Mouse (Mus musculus): Measurements from ENCODE around the gene Mrpl38. TPM values are rescaled to one million over a fixed set of nuclear protein-coding genes. Genes with fewer than 3 reads are reported as not detected.

Mrpl38 gene
- polyA plus RNA-seq, 1 experiment from 2014 or later = 94.8 TPM

- H3K4me3 ChIP-seq (replicated peaks) = peak overlapping the region; percentile 57
- no peak for ATAC-seq (ENCODE audit: insufficient read depth, low FRiP score, low read depth)
- H3K27me3 ChIP-seq (replicated peaks) = peaks cover 28% of the 10 kb centered on the region
- WGBS = 45% methylated on average over 14 of the region's 14 CpGs
- H3K9ac ChIP-seq = peak overlapping the region; percentile 14; the same call in 1 of the 2 replicates
- peak overlapping the region; percentile 48; the same call in 1 of the 2 replicates for H3K27ac ChIP-seq
- H3K4me2 ChIP-seq = peak overlapping the region; percentile 91
- H3K9me3 ChIP-seq = no peaks in the 10 kb centered on the region
- H3K4me1 ChIP-seq = peaks cover 73% of the 10 kb centered on the region
- no peaks in the 10 kb centered on the region; the same call in 1 of the 2 replicates for H3K36me3 ChIP-seq
Measured at GRCm38 (mm10) chr11:116106963-116107776, 31.5 kb downstream of the Mrpl38 start.

GRCm38 (mm10) chr11:116106154-116106962 is 32.3 kb downstream of the Mrpl38 start:
- Histone ChIP-seq H3K4me3 (replicated peaks) (no peak overlapping the region; the same call in 1 of the 2 replicates), H3K4me1 (peaks cover 81% of the 10 kb centered on the region)
- WGBS = 26% methylated on average over 32 of the region's 32 CpGs

GRCm38 (mm10) chr11:116105065-116105464 is 33.6 kb downstream of the Mrpl38 start:
- no peaks in the 10 kb centered on the region; the same call in 1 of the 2 replicates for H3K36me3 ChIP-seq
- no peak overlapping the region for H3K4me3 ChIP-seq (replicated peaks)
- H3K4me2 ChIP-seq = no peak overlapping the region
- peaks cover 27% of the 10 kb centered on the region for H3K27me3 ChIP-seq (replicated peaks)
- H3K27ac ChIP-seq = peak overlapping the region; percentile 95; the same call in 1 of the 2 replicates
- H3K9me3 ChIP-seq = no peaks in the 10 kb centered on the region
- no peak for ATAC-seq (ENCODE audit: insufficient read depth, low FRiP score, low read depth)
- WGBS = 92% methylated on average over 2 of the region's 2 CpGs
- H3K9ac ChIP-seq = no peak overlapping the region
- peaks cover 87% of the 10 kb centered on the region for H3K4me1 ChIP-seq

More at GRCm38 (mm10) chr11:116106154-116106962, 32.3 kb downstream of the Mrpl38 start:
- no peaks in the 10 kb centered on the region for H3K9me3 ChIP-seq
- H3K36me3 ChIP-seq = no peaks in the 10 kb centered on the region; the same call in 1 of the 2 replicates
- no peak overlapping the region; the same call in 1 of the 2 replicates for H3K27ac ChIP-seq
- peaks cover 28% of the 10 kb centered on the region for H3K27me3 ChIP-seq (replicated peaks)
- peak overlapping the region; percentile 91 for H3K4me2 ChIP-seq
- no peak overlapping the region for H3K9ac ChIP-seq
- ATAC-seq (ENCODE audit: insufficient read depth, low FRiP score, low read depth) = no peak

GRCm38 (mm10) chr11:116104006-116104646 is 34.5 kb downstream of the Mrpl38 start:
- H3K9me3 ChIP-seq = no peaks in the 10 kb centered on the region
- ATAC-seq (ENCODE audit: insufficient read depth, low FRiP score, low read depth) = peak; percentile 78
- no peak overlapping the region for H3K4me3 ChIP-seq (replicated peaks)
- peaks cover 87% of the 10 kb centered on the region for H3K4me1 ChIP-seq
- no peaks in the 10 kb centered on the region; the same call in 1 of the 2 replicates for H3K36me3 ChIP-seq
- peak overlapping the region; percentile 95 for H3K27ac ChIP-seq
- WGBS = 31% methylated on average over 14 of the region's 14 CpGs
- peak overlapping the region; percentile 33 for H3K4me2 ChIP-seq
- H3K9ac ChIP-seq = no peak overlapping the region
- peaks cover 18% of the 10 kb centered on the region for H3K27me3 ChIP-seq (replicated peaks)

GRCm38 (mm10) chr11:116103572-116103971 is 35.1 kb downstream of the Mrpl38 start:
- peaks cover 89% of the 10 kb centered on the region for H3K4me1 ChIP-seq
- peak overlapping the region; percentile 33 for H3K4me2 ChIP-seq
- H3K4me3 ChIP-seq (replicated peaks) = no peak overlapping the region
- peaks cover 13% of the 10 kb centered on the region for H3K27me3 ChIP-seq (replicated peaks)
- H3K27ac ChIP-seq = peak overlapping the region; percentile 95
- no peak for ATAC-seq (ENCODE audit: insufficient read depth, low FRiP score, low read depth)
- no peaks in the 10 kb centered on the region for H3K9me3 ChIP-seq
- no peak overlapping the region for H3K9ac ChIP-seq
- H3K36me3 ChIP-seq = no peaks in the 10 kb centered on the region; the same call in 1 of the 2 replicates
- WGBS = 61% methylated on average over 12 of the region's 12 CpGs

GRCm38 (mm10) chr11:116102472-116102871 is 36.2 kb downstream of the Mrpl38 start:
- peak overlapping the region; percentile 95 for H3K27ac ChIP-seq
- H3K9me3 ChIP-seq = no peaks in the 10 kb centered on the region
- no peak for ATAC-seq (ENCODE audit: insufficient read depth, low FRiP score, low read depth)
- peaks cover 4% of the 10 kb centered on the region for H3K27me3 ChIP-seq (replicated peaks)
- H3K4me2 ChIP-seq = peak overlapping the region; percentile 39
- H3K36me3 ChIP-seq = no peaks in the 10 kb centered on the region; the same call in 1 of the 2 replicates
- no peak overlapping the region for H3K4me3 ChIP-seq (replicated peaks)
- 39% methylated on average over 3 of the region's 4 CpGs for WGBS
- no peak overlapping the region for H3K9ac ChIP-seq
- H3K4me1 ChIP-seq = peaks cover 80% of the 10 kb centered on the region

GRCm38 (mm10) chr11:116101931-116102381 is 36.7 kb downstream of the Mrpl38 start:
- ATAC-seq (ENCODE audit: insufficient read depth, low FRiP score, low read depth) = peak; percentile 28; the same call in 1 of the 2 replicates
- no peaks in the 10 kb centered on the region for H3K9me3 ChIP-seq
- H3K4me2 ChIP-seq = peak overlapping the region; percentile 39
- H3K4me1 ChIP-seq = peaks cover 75% of the 10 kb centered on the region
- 15% methylated on average over 11 of the region's 11 CpGs for WGBS
- H3K27ac ChIP-seq = peak overlapping the region; percentile 95
- no peaks in the 10 kb centered on the region for H3K27me3 ChIP-seq (replicated peaks)
- H3K4me3 ChIP-seq (replicated peaks) = no peak overlapping the region
- no peaks in the 10 kb centered on the region; the same call in 1 of the 2 replicates for H3K36me3 ChIP-seq
- no peak overlapping the region for H3K9ac ChIP-seq

- Histone ChIP-seq H3K4me2 (no peak overlapping the region; the same call in 1 of the 2 replicates), H3K27ac (peak overlapping the region; percentile 95), H3K4me3 (replicated peaks) (no peak overlapping the region), H3K36me3 (no peaks in the 10 kb centered on the region; the same call in 1 of the 2 replicates), H3K27me3 (replicated peaks) (no peaks in the 10 kb centered on the region), H3K9ac (no peak overlapping the region), H3K9me3 (no peaks in the 10 kb centered on the region), H3K4me1 (peaks cover 64% of the 10 kb centered on the region)
- ATAC-seq (ENCODE audit: insufficient read depth, low FRiP score, low read depth) = no peak
- WGBS = 63% methylated on average over 7 of the region's 7 CpGs
Measured at GRCm38 (mm10) chr11:116100839-116101238, 37.8 kb downstream of the Mrpl38 start.

GRCm38 (mm10) chr11:116100385-116100784 is 38.3 kb downstream of the Mrpl38 start:
- H3K27ac ChIP-seq = peak overlapping the region; percentile 95
- H3K9ac ChIP-seq = no peak overlapping the region
- H3K4me1 ChIP-seq = peaks cover 59% of the 10 kb centered on the region
- H3K9me3 ChIP-seq = no peaks in the 10 kb centered on the region
- peak; percentile 27 for ATAC-seq (ENCODE audit: insufficient read depth, low FRiP score, low read depth)
- WGBS = 21% methylated on average over 6 of the region's 6 CpGs
- H3K27me3 ChIP-seq (replicated peaks) = no peaks in the 10 kb centered on the region
- H3K4me2 ChIP-seq = no peak overlapping the region; the same call in 1 of the 2 replicates
- no peak overlapping the region for H3K4me3 ChIP-seq (replicated peaks)
- no peaks in the 10 kb centered on the region for H3K36me3 ChIP-seq

- Histone ChIP-seq H3K27me3 (replicated peaks) (no peaks in the 10 kb centered on the region), H3K4me2 (no peak overlapping the region), H3K4me1 (peaks cover 56% of the 10 kb centered on the region), H3K4me3 (replicated peaks) (no peak overlapping the region), H3K9ac (no peak overlapping the region), H3K27ac (peak overlapping the region; percentile 72; the same call in 1 of the 2 replicates), H3K36me3 (no peaks in the 10 kb centered on the region), H3K9me3 (no peaks in the 10 kb centered on the region)
- WGBS = 79% methylated on average over 6 of the region's 6 CpGs
- no peak for ATAC-seq (ENCODE audit: insufficient read depth, low FRiP score, low read depth)
Measured at GRCm38 (mm10) chr11:116099462-116099861, 39.2 kb downstream of the Mrpl38 start.
